Mouse (Mus musculus) forebrain, embryonic 11.5 days (tissue): Measurements from ENCODE around the gene Itprid2. TPM values are rescaled to one million over a fixed set of nuclear protein-coding genes. Genes with fewer than 3 reads are reported as not detected.
A peak's percentile ranks its signal among the peaks of the same experiment; 100 is the strongest.

Experiments
- ATAC-seq: fragments of 200-750 bp; cut with Nextera tagmentation; replicated peaks from 2 replicates; pipeline ENCODE4 v1.8.0; 2017; ENCODE audit warnings: moderate TSS enrichment; ENCODE audit not compliant: low FRiP score
- DNase-seq: peaks from one replicate; pipeline ENCODE4 v3.0.0-alpha.2; 2017; ENCODE audit warnings: low spot score
- H3K27ac ChIP-seq: fragments of 300-500 bp; sonication (generic); 2 replicates; pipeline ENCODE4 v1.5.1; 2014; ENCODE audit warnings: low read depth, low read length
- H3K27me3 ChIP-seq: fragments of 300-500 bp; sonication (generic); 2 replicates; pipeline ENCODE4 v1.6.1; 2014; ENCODE audit warnings: mild to moderate bottlenecking, low read length, mixed read lengths; ENCODE audit not compliant: control insufficient read depth, insufficient read depth
- H3K36me3 ChIP-seq: fragments of 300-500 bp; sonication (generic); 2 replicates; pipeline ENCODE4 v1.6.1; 2014; ENCODE audit warnings: mild to moderate bottlenecking, low read length, moderate library complexity, mixed read lengths; ENCODE audit not compliant: control insufficient read depth, insufficient read depth
- H3K4me1 ChIP-seq: fragments of 300-500 bp; sonication (generic); replicated peaks from 2 replicates; pipeline ENCODE4 v1.6.1; 2014; ENCODE audit warnings: low read length, mixed read lengths; ENCODE audit not compliant: control insufficient read depth, insufficient read depth
- H3K4me2 ChIP-seq: fragments of 300-500 bp; sonication (generic); 2 replicates; pipeline ENCODE4 v1.6.1; 2014; ENCODE audit warnings: low read depth, mild to moderate bottlenecking, low read length, moderate library complexity, mixed read lengths; ENCODE audit not compliant: severe bottlenecking
- H3K4me3 ChIP-seq: fragments of 300-500 bp; sonication (generic); 2 replicates; pipeline ENCODE4 v1.5.1; 2014; ENCODE audit warnings: low read depth, low read length
- H3K9ac ChIP-seq: fragments of 300-500 bp; sonication (generic); 2 replicates; pipeline ENCODE4 v1.6.1; 2014; ENCODE audit warnings: low read length
- H3K9me3 ChIP-seq: fragments of 300-500 bp; sonication (generic); 2 replicates; pipeline ENCODE4 v1.6.1; 2016; ENCODE audit warnings: low read length, mixed read lengths; ENCODE audit not compliant: control insufficient read depth
- WGBS: fragments of 180-500 bp; shearing (Covaris S2); extraction: QIAGEN DNeasy Blood & Tissue Kit; methylation state at CpG from one replicate; pipeline ENCODE4 v1.1.7; 2014; 5-methylcytosine and 5-hydroxymethylcytosine counted together
- polyA plus RNA-seq: library from polyadenylated mRNA; unstranded; fragments of >200 nt; fragmentation: Nextera tagmentation; extraction: Ambion mirVana; gene quantifications from 2 replicates; pipeline ENCODE4 v1.2.1, GENCODE M21; 2014

The Itprid2 gene
- polyA plus RNA-seq, 1 experiment from 2014 or later, result 5.7 TPM

GRCm38 (mm10) chr2:79657062-79657461 lies 21.9 kb downstream of the Itprid2 start:
- no peak overlapping the region for H3K27ac ChIP-seq
- no peak overlapping the region for H3K4me2 ChIP-seq
- 0 out of 2 replicates have a peak, but pooled peaks cover 2% of the 10 kb centered on the region for H3K4me1 ChIP-seq
- H3K9me3 ChIP-seq, result no peaks in the 10 kb centered on the region
- no peak overlapping the region for H3K9ac ChIP-seq
- ATAC-seq, result no peak
- no peaks in the 10 kb centered on the region for H3K27me3 ChIP-seq
- no peaks in the 10 kb centered on the region for H3K36me3 ChIP-seq
- no peak for DNase-seq
- no peak overlapping the region for H3K4me3 ChIP-seq
- WGBS, result 86% methylated on average over 8 of the region's 8 CpGs

GRCm38 (mm10) chr2:79660417-79661185 lies 25.4 kb downstream of the Itprid2 start:
- Histone ChIP-seq H3K27me3 (no peaks in the 10 kb centered on the region), H3K4me1 (0 out of 2 replicates have a peak, but pooled peaks cover 2% of the 10 kb centered on the region), H3K9me3 (no peaks in the 10 kb centered on the region), H3K4me3 (no peak overlapping the region), H3K27ac (no peak overlapping the region), H3K9ac (no peak overlapping the region), H3K4me2 (no peak overlapping the region), H3K36me3 (no peaks in the 10 kb centered on the region)
- DNase-seq (no peak), ATAC-seq (0 out of 2 replicates have a peak, but pooled peaks have one; percentile 26)
- WGBS, result 74% methylated on average over 12 of the region's 12 CpGs

GRCm38 (mm10) chr2:79661486-79662104 lies 26.4 kb downstream of the Itprid2 start:
- ATAC-seq, result peak; percentile 47
- WGBS, result 50% methylated on average over 7 of the region's 7 CpGs
- H3K9me3 ChIP-seq, result no peaks in the 10 kb centered on the region
- no peak for DNase-seq
- H3K27ac ChIP-seq, result no peak overlapping the region
- 0 out of 2 replicates have a peak, but pooled peaks cover 2% of the 10 kb centered on the region for H3K4me1 ChIP-seq
- H3K4me3 ChIP-seq, result no peak overlapping the region
- no peaks in the 10 kb centered on the region for H3K36me3 ChIP-seq
- no peak overlapping the region for H3K4me2 ChIP-seq
- no peak overlapping the region for H3K9ac ChIP-seq
- no peaks in the 10 kb centered on the region for H3K27me3 ChIP-seq

- H3K4me1 ChIP-seq, result 0 out of 2 replicates have a peak, but pooled peaks cover 2% of the 10 kb centered on the region
- no peak overlapping the region for H3K9ac ChIP-seq
- no peak overlapping the region for H3K4me3 ChIP-seq
- H3K36me3 ChIP-seq, result no peaks in the 10 kb centered on the region
- H3K4me2 ChIP-seq, result no peak overlapping the region
- WGBS, result 79% methylated on average over 3 of the region's 3 CpGs
- no peak overlapping the region for H3K27ac ChIP-seq
- no peaks in the 10 kb centered on the region for H3K27me3 ChIP-seq
- DNase-seq, result no peak
- H3K9me3 ChIP-seq, result no peaks in the 10 kb centered on the region
- ATAC-seq, result no peak
Measured at GRCm38 (mm10) chr2:79664532-79665286, 29.6 kb downstream of the Itprid2 start.

GRCm38 (mm10) chr2:79665492-79665891 lies 30.3 kb downstream of the Itprid2 start:
- DNase-seq (no peak), ATAC-seq (no peak)
- Histone ChIP-seq H3K4me1 (0 out of 2 replicates have a peak, but pooled peaks cover 2% of the 10 kb centered on the region), H3K27ac (no peak overlapping the region), H3K9me3 (no peaks in the 10 kb centered on the region), H3K4me2 (no peak overlapping the region), H3K27me3 (no peaks in the 10 kb centered on the region), H3K36me3 (no peaks in the 10 kb centered on the region), H3K4me3 (no peak overlapping the region), H3K9ac (no peak overlapping the region)
- 65% methylated on average over 3 of the region's 3 CpGs for WGBS

- ATAC-seq (no peak), DNase-seq (no peak)
- Histone ChIP-seq H3K4me2 (no peak overlapping the region), H3K4me3 (no peak overlapping the region), H3K27me3 (no peaks in the 10 kb centered on the region), H3K27ac (no peak overlapping the region), H3K9ac (no peak overlapping the region), H3K4me1 (no peaks in the 10 kb centered on the region), H3K36me3 (no peaks in the 10 kb centered on the region), H3K9me3 (no peaks in the 10 kb centered on the region)
- WGBS, result 89% methylated on average over 3 of the region's 3 CpGs
Measured at GRCm38 (mm10) chr2:79675266-79675665, 40.1 kb downstream of the Itprid2 start.

- ATAC-seq (no peak), DNase-seq (no peak)
- H3K4me3 ChIP-seq, result no peak overlapping the region
- H3K36me3 ChIP-seq, result no peaks in the 10 kb centered on the region
- 94% methylated on average over 1 of the region's 1 CpGs for WGBS
- no peak overlapping the region for H3K4me2 ChIP-seq
- H3K4me1 ChIP-seq, result no peaks in the 10 kb centered on the region
- no peak overlapping the region for H3K27ac ChIP-seq
- H3K9ac ChIP-seq, result no peak overlapping the region
- no peaks in the 10 kb centered on the region for H3K27me3 ChIP-seq
- H3K9me3 ChIP-seq, result no peaks in the 10 kb centered on the region
Measured at GRCm38 (mm10) chr2:79677663-79678257, 42.6 kb downstream of the Itprid2 start.

- no peaks in the 10 kb centered on the region for H3K27me3 ChIP-seq
- no peak overlapping the region for H3K4me3 ChIP-seq
- no peaks in the 10 kb centered on the region for H3K9me3 ChIP-seq
- H3K4me2 ChIP-seq, result no peak overlapping the region
- H3K36me3 ChIP-seq, result no peaks in the 10 kb centered on the region
- ATAC-seq (no peak), DNase-seq (no peak)
- H3K9ac ChIP-seq, result no peak overlapping the region
- H3K4me1 ChIP-seq, result no peaks in the 10 kb centered on the region
- 90% methylated on average over 4 of the region's 4 CpGs for WGBS
- no peak overlapping the region for H3K27ac ChIP-seq
Measured at GRCm38 (mm10) chr2:79681672-79682071, 46.5 kb downstream of the Itprid2 start.
